Mouse (Mus musculus): ENCODE measurements at regions not wholly inside any gene's neighbourhood (a gene's known extent, or its start where the extent isn't known, plus 50 kb on each side); places are given as distances from the start of the nearest gene placed in this dataset.

DNA sequence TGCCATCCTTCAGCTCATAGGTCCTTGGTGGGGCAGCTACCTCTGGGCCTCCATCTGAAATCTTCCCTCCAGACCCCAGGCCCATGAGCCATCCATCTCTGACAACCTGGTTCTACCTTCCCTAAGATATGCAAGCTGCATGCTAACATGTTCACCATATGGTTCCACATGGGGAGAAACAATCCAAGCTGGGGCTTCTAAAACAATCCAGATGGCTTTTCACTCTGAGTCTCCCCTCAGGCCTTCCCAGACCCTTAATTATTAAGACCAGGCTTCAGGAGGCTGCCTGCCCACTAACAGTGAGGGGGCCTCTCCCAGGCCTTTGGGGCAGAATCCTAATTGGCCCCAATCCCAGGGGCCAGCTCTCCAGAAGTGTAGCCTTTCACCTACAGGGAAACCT is 71.1 kb upstream of the Sfswap start:
- TF ChIP-seq CTCF (IDR thresholded peaks at IDR 0.05; ENCODE audit: control insufficient read depth, insufficient read depth, insufficient replicate concordance, low read depth, low read length) (no peak), POLR2A (IDR thresholded peaks at IDR 0.05; ENCODE audit: control insufficient read depth, low read depth, low read length) (no peak)

Data from testis, adult 2 months (tissue).